Mouse (Mus musculus): ENCODE results near the gene Flot1. TPM values are rescaled to one million over a fixed set of nuclear protein-coding genes. Genes with fewer than 3 reads are reported as not detected.

Flot1 gene
- total and polyA plus RNA-seq, 2 experiments, result 18.0 to 26.7 TPM

- WGBS, result 95% methylated on average over 2 of the region's 2 CpGs
- Histone ChIP-seq H3K9ac (ENCODE audit: low read depth, low read length) (no peak overlapping the region), H3K4me1 (ENCODE audit: control insufficient read depth, insufficient read depth, low read length) (no peaks in the 10 kb centered on the region), H3K27ac (replicated peaks; ENCODE audit: insufficient read depth, low read depth, low read length) (no peak overlapping the region), H3K4me3 (ENCODE audit: insufficient read depth, low read depth, low read length) (no peak overlapping the region), H3K27me3 (ENCODE audit: control insufficient read depth, insufficient read depth, low read length) (no peaks in the 10 kb centered on the region), H3K36me3 (ENCODE audit: control insufficient read depth, insufficient read depth, low read length) (no peaks in the 10 kb centered on the region), H3K79me2 (ENCODE audit: control insufficient read depth, insufficient read depth, low read length) (no peaks in the 10 kb centered on the region)
- no peak for DNase-seq (ENCODE audit: extremely low read depth, low read depth, low spot score)
- TF ChIP-seq POLR2A (IDR thresholded peaks at IDR 0.05; ENCODE audit: extremely low read depth, insufficient read depth, low read length) (no peak), CTCF (IDR thresholded peaks at IDR 0.05; ENCODE audit: low read depth, low read length) (no peak)
Observed at GRCm38 (mm10) chr17:35782398-35782797, 40.6 kb upstream of the Flot1 start.

GRCm38 (mm10) chr17:35782924-35783323 is 40.1 kb upstream of the Flot1 start:
- H3K36me3 ChIP-seq (ENCODE audit: control insufficient read depth, insufficient read depth, low read length), result no peaks in the 10 kb centered on the region
- H3K27me3 ChIP-seq (ENCODE audit: control insufficient read depth, insufficient read depth, low read length), result no peaks in the 10 kb centered on the region
- no peaks in the 10 kb centered on the region for H3K79me2 ChIP-seq (ENCODE audit: control insufficient read depth, insufficient read depth, low read length)
- 75% methylated on average over 5 of the region's 5 CpGs for WGBS
- no peak for DNase-seq (ENCODE audit: extremely low read depth, low read depth, low spot score)
- no peak for TF ChIP-seq CTCF (IDR thresholded peaks at IDR 0.05; ENCODE audit: low read depth, low read length)
- TF ChIP-seq POLR2A (IDR thresholded peaks at IDR 0.05; ENCODE audit: extremely low read depth, insufficient read depth, low read length), result no peak
- H3K4me3 ChIP-seq (ENCODE audit: insufficient read depth, low read depth, low read length), result no peak overlapping the region
- no peak overlapping the region for H3K9ac ChIP-seq (ENCODE audit: low read depth, low read length)
- H3K27ac ChIP-seq (replicated peaks; ENCODE audit: insufficient read depth, low read depth, low read length), result no peak overlapping the region
- no peaks in the 10 kb centered on the region for H3K4me1 ChIP-seq (ENCODE audit: control insufficient read depth, insufficient read depth, low read length)

GRCm38 (mm10) chr17:35783944-35784343 is 39.1 kb upstream of the Flot1 start:
- no peaks in the 10 kb centered on the region for H3K79me2 ChIP-seq (ENCODE audit: control insufficient read depth, insufficient read depth, low read length)
- no peak overlapping the region for H3K4me3 ChIP-seq (ENCODE audit: insufficient read depth, low read depth, low read length)
- H3K27ac ChIP-seq (replicated peaks; ENCODE audit: insufficient read depth, low read depth, low read length), result no peak overlapping the region
- no peaks in the 10 kb centered on the region for H3K36me3 ChIP-seq (ENCODE audit: control insufficient read depth, insufficient read depth, low read length)
- TF ChIP-seq CTCF (IDR thresholded peaks at IDR 0.05; ENCODE audit: low read depth, low read length), result no peak
- TF ChIP-seq POLR2A (IDR thresholded peaks at IDR 0.05; ENCODE audit: extremely low read depth, insufficient read depth, low read length), result no peak
- no peaks in the 10 kb centered on the region for H3K27me3 ChIP-seq (ENCODE audit: control insufficient read depth, insufficient read depth, low read length)
- DNase-seq (ENCODE audit: extremely low read depth, low read depth, low spot score), result peak; percentile 25
- H3K9ac ChIP-seq (ENCODE audit: low read depth, low read length), result no peak overlapping the region
- WGBS, result 29% methylated on average over 6 of the region's 6 CpGs
- no peaks in the 10 kb centered on the region for H3K4me1 ChIP-seq (ENCODE audit: control insufficient read depth, insufficient read depth, low read length)

- DNase-seq (ENCODE audit: extremely low read depth, low read depth, low spot score), result no peak
- WGBS, result 85% methylated on average over 4 of the region's 4 CpGs
- Histone ChIP-seq H3K9ac (ENCODE audit: low read depth, low read length) (no peak overlapping the region), H3K79me2 (ENCODE audit: control insufficient read depth, insufficient read depth, low read length) (no peaks in the 10 kb centered on the region), H3K27me3 (ENCODE audit: control insufficient read depth, insufficient read depth, low read length) (no peaks in the 10 kb centered on the region), H3K4me3 (ENCODE audit: insufficient read depth, low read depth, low read length) (no peak overlapping the region), H3K4me1 (ENCODE audit: control insufficient read depth, insufficient read depth, low read length) (no peaks in the 10 kb centered on the region), H3K36me3 (ENCODE audit: control insufficient read depth, insufficient read depth, low read length) (no peaks in the 10 kb centered on the region), H3K27ac (replicated peaks; ENCODE audit: insufficient read depth, low read depth, low read length) (no peak overlapping the region)
- no peak for TF ChIP-seq CTCF (IDR thresholded peaks at IDR 0.05; ENCODE audit: low read depth, low read length)
- TF ChIP-seq POLR2A (IDR thresholded peaks at IDR 0.05; ENCODE audit: extremely low read depth, insufficient read depth, low read length), result no peak
Observed at GRCm38 (mm10) chr17:35785140-35785539, 37.9 kb upstream of the Flot1 start.

- H3K27ac ChIP-seq (replicated peaks; ENCODE audit: insufficient read depth, low read depth, low read length), result no peak overlapping the region
- no peaks in the 10 kb centered on the region for H3K79me2 ChIP-seq (ENCODE audit: control insufficient read depth, insufficient read depth, low read length)
- H3K9ac ChIP-seq (ENCODE audit: low read depth, low read length), result no peak overlapping the region
- no peaks in the 10 kb centered on the region for H3K4me1 ChIP-seq (ENCODE audit: control insufficient read depth, insufficient read depth, low read length)
- no peak for DNase-seq (ENCODE audit: extremely low read depth, low read depth, low spot score)
- no peaks in the 10 kb centered on the region for H3K36me3 ChIP-seq (ENCODE audit: control insufficient read depth, insufficient read depth, low read length)
- H3K4me3 ChIP-seq (ENCODE audit: insufficient read depth, low read depth, low read length), result no peak overlapping the region
- H3K27me3 ChIP-seq (ENCODE audit: control insufficient read depth, insufficient read depth, low read length), result no peaks in the 10 kb centered on the region
- TF ChIP-seq CTCF (IDR thresholded peaks at IDR 0.05; ENCODE audit: low read depth, low read length) (no peak), POLR2A (IDR thresholded peaks at IDR 0.05; ENCODE audit: extremely low read depth, insufficient read depth, low read length) (no peak)
Observed at GRCm38 (mm10) chr17:35787493-35787892, 35.5 kb upstream of the Flot1 start.

- DNase-seq (ENCODE audit: extremely low read depth, low read depth, low spot score), result no peak
- Histone ChIP-seq H3K27ac (replicated peaks; ENCODE audit: insufficient read depth, low read depth, low read length) (no peak overlapping the region), H3K4me1 (ENCODE audit: control insufficient read depth, insufficient read depth, low read length) (no peaks in the 10 kb centered on the region), H3K4me3 (ENCODE audit: insufficient read depth, low read depth, low read length) (no peak overlapping the region), H3K9ac (ENCODE audit: low read depth, low read length) (no peak overlapping the region), H3K79me2 (ENCODE audit: control insufficient read depth, insufficient read depth, low read length) (no peaks in the 10 kb centered on the region), H3K36me3 (ENCODE audit: control insufficient read depth, insufficient read depth, low read length) (no peaks in the 10 kb centered on the region), H3K27me3 (ENCODE audit: control insufficient read depth, insufficient read depth, low read length) (no peaks in the 10 kb centered on the region)
- TF ChIP-seq POLR2A (IDR thresholded peaks at IDR 0.05; ENCODE audit: extremely low read depth, insufficient read depth, low read length), result no peak
- no peak for TF ChIP-seq CTCF (IDR thresholded peaks at IDR 0.05; ENCODE audit: low read depth, low read length)
- 79% methylated on average over 3 of the region's 3 CpGs for WGBS
Observed at GRCm38 (mm10) chr17:35788025-35788424, 35.0 kb upstream of the Flot1 start.

Measured in liver, adult 2 months (tissue).